Mouse (Mus musculus): ENCODE data around the gene Olfr1043. TPM values are rescaled to one million over a fixed set of nuclear protein-coding genes. Genes with fewer than 3 reads are reported as not detected.

Olfr1043 gene
- 0.37 TPM for polyA plus RNA-seq (2017; shearing (Covaris generic))

GRCm38 (mm10) chr2:86167422-86167821, at the start of gene Olfr1043:
Gene Olfr1043, minus strand, starts transcription at chr2:86167522.

GRCm38 (mm10) chr2:86202909-86203308, 35.6 kb upstream of the Olfr1043 start, which contains the start of gene Olfr1045:
Gene Olfr1045, minus strand, starts transcription at chr2:86203009.

DNA sequence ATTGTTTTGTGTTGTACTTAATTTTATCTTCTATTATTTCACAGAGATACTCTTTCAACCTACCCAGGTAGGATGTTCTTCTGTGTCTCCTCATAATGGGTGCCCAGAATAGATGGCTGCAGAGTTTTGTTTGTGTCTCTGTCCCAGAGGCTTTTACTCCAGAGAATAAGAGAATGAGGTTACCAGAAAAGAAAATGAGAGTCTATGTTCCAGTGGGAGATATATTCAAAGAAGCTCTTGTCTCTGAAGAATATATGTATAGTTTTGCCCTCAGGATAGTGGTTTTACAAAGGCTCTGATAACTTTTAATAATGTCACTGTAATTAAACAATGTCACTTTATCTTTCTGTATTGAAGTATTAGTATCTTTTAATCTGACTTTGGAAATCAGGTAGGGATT, 18.3 kb upstream of the Olfr1043 start, which contains the start of gene Olfr52:
Olfr52 (minus strand) TSS at position 101 of the 400 bp plus-strand sequence.

DNA sequence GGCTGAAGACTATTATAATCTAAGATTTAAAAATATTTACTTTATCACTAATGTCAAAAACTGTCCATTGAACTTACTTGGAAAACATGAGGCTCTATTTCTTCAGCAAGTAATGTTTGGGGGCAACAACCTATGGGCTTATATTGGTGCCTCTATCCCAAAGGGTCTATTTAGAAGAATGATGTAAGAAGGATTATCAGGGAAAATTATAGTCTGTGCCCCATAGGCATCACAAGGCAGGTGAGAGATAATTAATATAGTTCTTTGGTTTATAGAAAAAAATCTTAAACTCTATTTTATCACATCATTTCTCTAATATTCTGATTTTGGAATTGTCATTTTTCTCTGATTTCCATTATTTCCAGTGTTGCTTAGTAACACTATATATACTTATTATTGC, 10.4 kb upstream of the Olfr1043 start, which contains the start of gene Olfr1044:
Olfr1044 (minus strand) TSS at position 101 of the 400 bp plus-strand sequence.

GRCm38 (mm10) chr2:86161738-86162137, 5.6 kb downstream of the Olfr1043 start, which contains the start of gene Olfr1042:
Gene Olfr1042, minus strand, starts transcription at chr2:86161838.

GRCm38 (mm10) chr2:86146632-86147031, 20.7 kb downstream of the Olfr1043 start, which contains the start of gene Olfr1040:
Gene Olfr1040, minus strand, starts transcription at chr2:86146732.

GRCm38 (mm10) chr2:86135828-86136227, 31.5 kb downstream of the Olfr1043 start, which contains the start of gene Olfr1039:
Gene Olfr1039, minus strand, starts transcription at chr2:86135928.

Other genes with a start within 250 kb of the Olfr1043 start
- gene Olfr1026, start 246.0 kb downstream of the Olfr1043 start, polyA plus RNA-seq (2017; shearing (Covaris generic)), result not detected
- not detected for gene Olfr1028, start 217.1 kb downstream of the Olfr1043 start, polyA plus RNA-seq (2017; shearing (Covaris generic))
- not detected for gene Olfr1029, start 193.6 kb downstream of the Olfr1043 start, polyA plus RNA-seq (2017; shearing (Covaris generic))
- gene Olfr1030, start 188.2 kb downstream of the Olfr1043 start, polyA plus RNA-seq (2017; shearing (Covaris generic)), result 0.15 TPM
- gene Olfr1031, start 177.2 kb downstream of the Olfr1043 start, polyA plus RNA-seq (2017; shearing (Covaris generic)), result not detected
- gene Olfr1032, start 162.0 kb downstream of the Olfr1043 start, polyA plus RNA-seq (2017; shearing (Covaris generic)), result not detected
- 13.4 TPM for gene Olfr1033, start 146.9 kb downstream of the Olfr1043 start, polyA plus RNA-seq (2017; shearing (Covaris generic))
- not detected for gene Olfr1034, start 121.7 kb downstream of the Olfr1043 start, polyA plus RNA-seq (2017; shearing (Covaris generic))
- not detected for gene Olfr1036, start 93.5 kb downstream of the Olfr1043 start, polyA plus RNA-seq (2017; shearing (Covaris generic))
- not detected for gene Olfr1037, start 80.1 kb downstream of the Olfr1043 start, polyA plus RNA-seq (2017; shearing (Covaris generic))
- not detected for gene Olfr1039, start 31.6 kb downstream of the Olfr1043 start, polyA plus RNA-seq (2017; shearing (Covaris generic))
- gene Olfr1040, start 20.8 kb downstream of the Olfr1043 start, polyA plus RNA-seq (2017; shearing (Covaris generic)), result not detected
- 0.06 TPM for gene Olfr1042, start 5.7 kb downstream of the Olfr1043 start, polyA plus RNA-seq (2017; shearing (Covaris generic))
- not detected for gene Olfr1044, start 10.3 kb upstream of the Olfr1043 start, polyA plus RNA-seq (2017; shearing (Covaris generic))
- not detected for gene Olfr52, start 18.2 kb upstream of the Olfr1043 start, polyA plus RNA-seq (2017; shearing (Covaris generic))
- 0.15 TPM for gene Olfr1045, start 35.5 kb upstream of the Olfr1043 start, polyA plus RNA-seq (2017; shearing (Covaris generic))
- not detected for gene Olfr1046, start 51.8 kb upstream of the Olfr1043 start, polyA plus RNA-seq (2017; shearing (Covaris generic))
- gene Olfr1047, start 63.9 kb upstream of the Olfr1043 start, polyA plus RNA-seq (2017; shearing (Covaris generic)), result not detected
- gene Olfr1048, start 72.8 kb upstream of the Olfr1043 start, polyA plus RNA-seq (2017; shearing (Covaris generic)), result 0.15 TPM
- not detected for gene Olfr1049, start 90.8 kb upstream of the Olfr1043 start, polyA plus RNA-seq (2017; shearing (Covaris generic))
- not detected for gene Olfr1051, start 111.6 kb upstream of the Olfr1043 start, polyA plus RNA-seq (2017; shearing (Covaris generic))
- not detected for gene Olfr1052, start 124.9 kb upstream of the Olfr1043 start, polyA plus RNA-seq (2017; shearing (Covaris generic))
- gene Olfr1053, start 147.8 kb upstream of the Olfr1043 start, polyA plus RNA-seq (2017; shearing (Covaris generic)), result not detected
- not detected for gene Olfr1054, start 167.9 kb upstream of the Olfr1043 start, polyA plus RNA-seq (2017; shearing (Covaris generic))
- not detected for gene Olfr1055, start 182.8 kb upstream of the Olfr1043 start, polyA plus RNA-seq (2017; shearing (Covaris generic))
- gene Olfr1056, start 194.9 kb upstream of the Olfr1043 start, polyA plus RNA-seq (2017; shearing (Covaris generic)), result not detected
- not detected for gene Olfr1057, start 210.9 kb upstream of the Olfr1043 start, polyA plus RNA-seq (2017; shearing (Covaris generic))
- gene Olfr1058, start 221.0 kb upstream of the Olfr1043 start, polyA plus RNA-seq (2017; shearing (Covaris generic)), result not detected
- not detected for gene Olfr1061, start 246.5 kb upstream of the Olfr1043 start, polyA plus RNA-seq (2017; shearing (Covaris generic))

Measured in naive thymus-derived CD4-positive, alpha-beta T cell, adult 5 months (primary cell).